Mouse (Mus musculus): Measurements from ENCODE around the gene Agbl4. TPM values are rescaled to one million over a fixed set of nuclear protein-coding genes. Genes with fewer than 3 reads are reported as not detected.

Agbl4 gene
- total RNA-seq, 2 experiments from 2014 or later, result 10.5 to 12.5 TPM

GRCm38 (mm10) chr4:111638948-111639708 is 1241.7 kb downstream of the Agbl4 start:
- no peak for DNase-seq (ENCODE audit: low spot score in 2 of 2)

DNA sequence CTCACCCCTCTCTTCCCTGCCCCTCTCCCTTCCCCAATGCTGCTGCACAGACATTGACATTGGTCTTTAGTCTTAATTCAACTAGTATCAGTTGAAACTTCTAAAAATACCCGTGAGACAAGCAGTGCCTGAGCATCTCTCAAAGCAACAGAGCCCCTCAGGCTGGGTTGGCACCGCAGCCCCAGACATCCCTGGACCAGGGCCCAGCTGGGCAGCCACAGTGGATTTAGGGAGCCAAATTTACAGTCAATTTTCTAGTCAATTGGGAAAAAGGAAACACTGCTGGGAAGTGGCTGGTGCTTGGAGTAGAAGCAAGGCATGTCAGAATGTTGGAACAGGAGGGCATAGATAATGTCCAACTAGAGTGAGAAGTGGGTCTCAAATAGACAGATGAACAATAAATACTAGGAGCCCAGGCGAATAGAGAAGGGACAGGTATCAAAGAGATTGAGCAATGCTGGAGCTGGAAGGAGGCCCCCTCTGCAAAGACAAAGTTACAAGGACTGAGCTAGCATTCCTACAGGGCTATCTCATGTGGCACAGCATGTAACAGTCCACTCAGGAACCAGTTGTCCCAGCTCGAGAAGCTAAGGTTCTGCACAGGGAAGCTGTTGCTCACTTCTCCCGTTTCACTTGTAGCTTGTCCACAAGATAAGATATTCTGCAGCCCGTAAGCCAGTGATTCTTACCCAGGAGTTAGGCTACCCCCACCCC is 1247.8 kb downstream of the Agbl4 start:
- peak; percentile 52 to 74 for DNase-seq (ENCODE audit: low spot score in 2 of 2)

DNA sequence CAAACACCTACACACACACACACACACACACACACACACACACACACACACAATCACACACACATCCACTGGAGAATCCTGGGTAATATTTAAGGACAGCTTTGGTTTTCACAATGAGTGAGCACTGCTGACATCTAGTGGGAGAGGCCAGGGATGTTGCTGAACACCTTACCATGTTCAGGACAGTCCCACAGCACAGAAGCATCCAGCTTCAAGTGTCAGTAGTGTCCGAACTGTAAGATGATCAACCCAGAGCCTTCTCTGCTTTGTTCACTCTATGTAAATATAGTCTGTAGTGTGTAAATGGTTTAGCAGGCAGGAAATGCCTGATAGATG is 1248.3 kb downstream of the Agbl4 start:
- DNase-seq (ENCODE audit: low spot score in 2 of 2), result peak in 1 of 2 experiments; percentile 37

- DNase-seq (ENCODE audit: low spot score in 2 of 2), result no peak
Observed at GRCm38 (mm10) chr4:111653451-111653850, 1256.0 kb downstream of the Agbl4 start.

DNA sequence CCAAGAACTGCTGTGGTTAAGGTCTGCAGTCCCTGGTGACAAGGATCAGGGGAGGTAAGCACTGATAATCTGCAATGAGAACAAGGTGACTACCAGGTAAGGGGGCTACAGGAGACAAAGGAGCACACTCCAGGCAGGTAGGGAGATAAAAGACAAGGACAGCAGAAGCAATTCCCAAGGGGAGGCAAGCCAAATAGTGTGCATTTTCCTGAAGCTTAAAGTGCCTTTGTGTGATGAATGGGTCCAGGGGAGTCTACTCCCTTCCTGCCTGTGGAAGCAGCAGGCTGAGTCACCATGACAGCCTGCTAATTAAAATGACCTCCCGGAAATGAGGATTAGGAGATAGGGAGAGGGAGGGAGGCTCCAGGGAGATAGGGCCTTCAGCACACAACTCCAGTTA is 1266.3 kb downstream of the Agbl4 start:
- no peak for DNase-seq (ENCODE audit: low spot score in 2 of 2)

DNA sequence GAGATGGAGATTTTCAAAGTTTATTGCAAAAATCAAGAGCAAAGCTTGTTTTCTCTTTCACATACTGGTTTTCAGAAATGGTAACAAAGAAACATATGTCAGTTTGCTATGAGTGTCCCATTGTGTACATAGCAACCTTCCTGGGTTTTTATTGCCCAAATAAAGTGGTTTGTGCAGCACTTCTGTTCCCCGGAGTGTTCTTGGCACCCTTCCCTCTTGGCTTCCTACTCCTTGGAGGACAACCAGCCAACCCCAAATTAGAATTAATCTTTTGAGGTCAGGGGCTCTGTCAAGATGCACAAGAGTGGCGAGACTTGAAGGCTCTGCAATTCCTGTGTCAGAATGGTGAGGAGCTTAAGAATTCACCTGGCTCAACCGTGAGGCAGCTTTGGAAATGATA is 1266.7 kb downstream of the Agbl4 start:
- DNase-seq (ENCODE audit: low spot score in 2 of 2), result peak in 1 of 2 experiments; percentile 53

GRCm38 (mm10) chr4:111666713-111667112 is 1269.3 kb downstream of the Agbl4 start:
- no peak for DNase-seq (ENCODE audit: low spot score in 2 of 2)

- DNase-seq (ENCODE audit: low spot score in 2 of 2), result no peak
Observed at GRCm38 (mm10) chr4:111669369-111669768, 1271.9 kb downstream of the Agbl4 start.

DNA sequence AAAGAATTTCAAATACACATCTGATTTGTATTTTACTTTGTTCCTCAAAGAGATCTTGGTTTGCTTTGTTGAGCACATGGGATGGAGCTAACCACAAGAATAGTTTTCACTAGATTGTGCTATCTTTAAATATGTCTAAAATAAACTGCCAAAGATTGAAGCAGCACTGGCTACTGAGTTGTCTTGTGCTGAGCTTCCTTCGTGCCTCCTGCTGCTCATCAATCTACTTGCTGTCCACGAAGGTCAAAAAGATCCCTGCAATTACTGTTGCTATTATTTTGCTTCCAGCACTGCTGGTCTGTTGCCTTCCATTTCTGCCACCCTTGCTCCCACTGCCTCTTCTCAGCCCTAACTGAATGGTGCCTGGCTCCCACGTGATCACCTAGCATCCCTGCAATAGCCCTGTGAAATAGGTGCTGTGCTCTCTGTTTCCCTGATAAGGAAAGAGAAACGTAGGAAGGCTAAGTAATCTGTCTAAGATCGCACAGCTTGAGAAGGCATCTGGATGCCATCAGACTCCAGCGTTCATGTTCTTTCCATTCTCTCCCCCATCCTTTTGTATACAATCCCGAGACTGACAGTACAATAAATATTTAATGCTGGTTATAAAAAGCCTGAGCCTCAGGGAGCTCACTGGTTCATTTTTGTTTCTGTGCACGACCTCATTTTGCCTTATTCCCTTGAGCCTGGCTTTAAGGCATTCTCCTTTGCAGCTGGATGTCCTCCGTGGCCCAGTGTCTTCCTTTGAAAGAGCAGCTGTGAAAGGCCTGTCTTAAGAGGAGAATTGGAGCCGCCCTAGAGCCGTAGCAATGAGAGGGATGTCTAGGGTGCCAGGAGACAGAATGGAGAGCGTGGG is 1273.3 kb downstream of the Agbl4 start:
- no peak for DNase-seq (ENCODE audit: low spot score in 2 of 2)

DNA sequence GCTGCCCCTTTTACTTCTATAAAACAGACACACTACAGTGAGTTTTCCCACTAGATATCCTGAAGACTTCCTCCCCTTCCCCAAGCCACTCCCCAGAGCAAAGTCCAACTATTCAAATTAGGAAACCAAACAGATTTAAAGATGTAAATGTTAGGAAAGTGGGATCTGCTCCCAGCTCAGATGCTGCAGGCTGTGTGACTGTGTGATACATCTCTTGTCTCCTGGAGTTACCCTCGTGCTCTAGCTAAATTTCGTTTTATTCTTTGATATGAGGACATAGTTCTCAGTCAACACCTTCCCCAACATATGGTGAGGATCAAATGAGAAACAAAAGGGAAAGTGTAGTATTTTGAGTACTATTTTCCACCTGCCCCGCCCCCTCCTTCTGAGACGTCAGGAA is 1274.0 kb downstream of the Agbl4 start:
- no peak for DNase-seq (ENCODE audit: low spot score in 2 of 2)

DNA sequence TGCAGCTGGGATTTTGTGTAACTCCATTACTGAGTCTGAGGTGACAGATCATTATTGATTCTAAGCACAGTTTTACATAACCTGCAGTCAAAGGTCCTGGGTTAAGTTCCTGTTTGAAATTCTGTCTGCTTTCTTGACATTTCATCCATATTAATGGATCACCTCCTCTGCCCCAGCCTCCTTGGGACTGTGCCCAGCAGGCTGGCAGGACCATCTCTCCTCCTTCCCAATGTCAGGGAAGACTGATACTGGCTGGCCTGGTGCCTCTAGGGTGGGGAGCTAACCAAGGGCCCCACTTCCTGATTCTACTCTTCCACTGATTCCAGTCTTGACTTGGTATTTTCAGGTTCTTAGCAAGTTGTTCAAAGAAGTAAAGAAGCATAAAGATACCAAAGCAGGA is 1276.4 kb downstream of the Agbl4 start:
- no peak for DNase-seq (ENCODE audit: low spot score in 2 of 2)

DNA sequence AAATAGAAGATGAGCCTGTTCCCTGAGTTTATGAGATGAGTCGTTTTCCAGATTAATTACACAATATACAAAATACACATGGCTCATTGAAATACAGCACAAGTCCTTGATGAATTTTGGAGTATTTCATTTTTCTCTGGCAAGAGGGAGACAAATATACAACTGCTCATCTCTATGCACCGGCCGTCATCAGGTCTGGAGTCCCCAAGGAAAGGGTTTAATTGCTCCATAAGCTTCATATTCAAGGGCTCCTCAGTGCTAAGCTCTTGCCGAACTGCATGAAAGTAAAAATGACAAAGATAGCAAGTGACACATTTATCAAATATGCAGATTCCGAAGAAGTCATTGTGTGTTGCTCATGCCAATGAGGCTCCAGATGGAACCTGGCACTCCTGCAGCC is 1284.5 kb downstream of the Agbl4 start:
- DNase-seq (ENCODE audit: low spot score in 2 of 2), result no peak

- no peak for DNase-seq (ENCODE audit: low spot score in 2 of 2)
Observed at GRCm38 (mm10) chr4:111682793-111683192, 1285.3 kb downstream of the Agbl4 start.

- no peak for DNase-seq (ENCODE audit: low spot score in 2 of 2)
Observed at GRCm38 (mm10) chr4:111683843-111684242, 1286.4 kb downstream of the Agbl4 start.

GRCm38 (mm10) chr4:111685951-111686350 is 1288.5 kb downstream of the Agbl4 start:
- DNase-seq (ENCODE audit: low spot score in 2 of 2), result no peak

DNA sequence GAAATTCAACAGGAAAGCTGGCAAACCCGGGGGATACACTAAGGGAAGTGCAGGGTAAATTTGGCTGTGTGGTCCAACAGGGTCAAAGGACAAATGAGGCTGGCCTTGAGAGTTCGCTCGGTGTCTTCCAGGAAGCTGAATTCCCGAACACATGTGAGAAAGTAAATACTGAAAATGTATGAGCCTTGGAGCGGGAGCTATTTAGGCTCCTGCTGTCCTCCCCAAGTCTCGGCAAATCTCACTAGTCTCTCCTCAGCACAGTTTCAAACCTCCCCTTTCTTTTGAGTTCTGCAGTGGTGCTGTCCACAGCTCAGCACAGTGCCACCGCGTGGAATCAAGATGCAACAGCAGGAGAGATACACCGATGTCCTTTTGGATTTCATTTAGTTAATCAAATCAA is 1289.5 kb downstream of the Agbl4 start:
- DNase-seq (ENCODE audit: low spot score in 2 of 2), result peak in 1 of 2 experiments; percentile 66

DNA sequence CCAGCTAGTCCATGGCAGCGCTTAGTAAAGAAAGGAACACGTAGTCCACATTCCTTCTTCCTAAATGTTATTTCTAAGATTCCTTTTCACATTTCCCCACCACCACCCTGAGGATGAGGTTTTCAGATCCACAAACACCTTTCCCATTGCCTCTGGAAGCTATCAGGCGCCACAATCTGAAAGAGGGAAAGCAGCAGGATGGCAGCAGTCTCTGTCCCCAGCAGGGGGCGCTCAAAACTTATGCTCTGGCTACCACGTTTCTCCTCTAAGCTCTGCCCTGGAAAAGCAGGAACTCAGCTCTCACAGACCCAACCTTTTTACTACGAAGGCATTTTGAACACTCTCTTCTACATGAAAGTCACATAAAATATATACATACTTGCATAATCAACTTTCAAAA is 1290.2 kb downstream of the Agbl4 start:
- DNase-seq (ENCODE audit: low spot score in 2 of 2), result peak; percentile 73 to 79

DNA sequence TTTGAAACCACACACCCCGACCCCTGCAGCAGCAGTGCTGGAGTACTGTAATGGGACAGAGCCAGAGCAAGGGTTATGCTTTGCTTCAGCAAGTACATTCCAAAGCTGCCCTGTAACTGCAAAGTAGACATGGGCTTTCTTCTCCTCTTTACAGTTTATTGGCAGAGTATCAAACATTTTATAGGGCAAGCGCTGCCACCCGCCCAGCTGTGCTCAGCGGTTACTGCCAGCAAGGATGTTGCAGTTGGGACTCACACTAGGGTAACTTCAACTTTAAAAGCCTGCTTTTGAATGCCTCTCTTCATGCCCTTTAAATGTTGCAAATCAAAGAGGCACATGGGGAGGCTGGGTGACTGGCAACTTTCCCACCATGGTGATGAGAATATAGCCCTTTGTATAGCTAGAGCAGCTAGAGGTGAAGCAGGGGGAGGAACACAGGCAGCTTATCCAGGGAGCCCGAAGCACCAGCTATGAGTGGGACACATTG is 1293.6 kb downstream of the Agbl4 start:
- DNase-seq (ENCODE audit: low spot score in 2 of 2), result no peak

DNA sequence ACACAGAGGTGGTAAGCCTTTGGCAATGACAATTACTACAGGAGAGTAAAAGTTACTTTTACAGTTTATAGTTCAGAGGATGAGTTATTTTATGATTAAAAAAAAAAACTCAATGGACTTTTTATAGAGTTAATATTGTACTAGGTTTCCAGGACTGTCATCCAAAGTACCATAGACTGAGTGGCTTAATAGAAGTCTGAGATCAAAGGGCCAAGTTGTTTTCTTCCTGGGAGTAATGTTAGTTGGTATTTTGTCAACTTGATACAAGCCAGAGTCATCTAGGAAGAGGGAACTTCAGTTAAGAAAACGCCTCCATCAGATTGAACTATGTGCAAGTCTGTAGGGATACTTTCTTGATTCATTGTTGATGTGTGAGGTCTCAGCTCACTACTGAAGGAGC is 1303.9 kb downstream of the Agbl4 start:
- DNase-seq (ENCODE audit: low spot score in 2 of 2), result no peak

GRCm38 (mm10) chr4:111704126-111704525 is 1306.7 kb downstream of the Agbl4 start:
- no peak for DNase-seq (ENCODE audit: low spot score in 2 of 2)

DNA sequence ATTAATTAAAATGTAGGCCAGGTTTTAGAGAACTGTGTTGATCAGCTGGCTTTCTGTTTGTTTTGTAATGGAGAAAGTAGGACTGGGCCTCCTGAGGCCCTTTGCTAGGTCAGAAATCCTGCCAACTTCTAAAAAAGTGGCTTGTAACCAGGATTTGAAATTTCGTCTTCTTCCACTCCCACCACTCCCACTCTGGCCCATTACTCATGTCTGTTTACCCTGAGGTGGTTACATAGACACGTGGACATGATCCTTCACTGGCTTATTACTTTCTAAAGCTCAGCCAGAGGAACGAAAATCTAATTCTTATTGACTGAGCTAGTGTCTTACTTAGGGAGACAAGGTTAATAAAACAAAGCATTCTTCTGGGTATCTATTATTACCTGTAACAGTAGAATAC is 1307.5 kb downstream of the Agbl4 start:
- DNase-seq (ENCODE audit: low spot score in 2 of 2), result no peak

Data from layer of hippocampus, postnatal 14 days (tissue).